Mouse (Mus musculus): ENCODE measurements around the gene Apip. TPM values are rescaled to one million over a fixed set of nuclear protein-coding genes. Genes with fewer than 3 reads are reported as not detected.

The Apip gene
- polyA plus RNA-seq (2016; fragmentation: Nextera tagmentation; extraction: Ambion mirVana) = 57.7 and 61.9 TPM in 2 replicates

GRCm38 (mm10) chr2:103073219-103073982, at the start of gene Apip, which contains the start of gene Pdhx:
Apip (plus strand) TSS chr2:103073675.
Pdhx (minus strand) TSS chr2:103073513.
- under 1% methylated on average over 55 of the region's 55 CpGs for WGBS
- Histone ChIP-seq H3K36me3 (replicated peaks) (peaks cover 5% of the 10 kb centered on the region; the same call in 1 of the 2 replicates), H3K27me3 (ENCODE audit: poor library complexity, severe bottlenecking) (no peaks in the 10 kb centered on the region), H3K27ac (peak within 1 kb of the TSS; percentile 93), H3K4me1 (peaks cover 24% of the 10 kb centered on the region), H3K9me3 (peaks cover 4% of the 10 kb centered on the region; the same call in 1 of the 2 replicates), H3K4me3 (peak within 1 kb of the TSS; percentile 83)
- DNase-seq (ENCODE audit: extremely low spot score, low spot score) = peak; percentile 100

DNA sequence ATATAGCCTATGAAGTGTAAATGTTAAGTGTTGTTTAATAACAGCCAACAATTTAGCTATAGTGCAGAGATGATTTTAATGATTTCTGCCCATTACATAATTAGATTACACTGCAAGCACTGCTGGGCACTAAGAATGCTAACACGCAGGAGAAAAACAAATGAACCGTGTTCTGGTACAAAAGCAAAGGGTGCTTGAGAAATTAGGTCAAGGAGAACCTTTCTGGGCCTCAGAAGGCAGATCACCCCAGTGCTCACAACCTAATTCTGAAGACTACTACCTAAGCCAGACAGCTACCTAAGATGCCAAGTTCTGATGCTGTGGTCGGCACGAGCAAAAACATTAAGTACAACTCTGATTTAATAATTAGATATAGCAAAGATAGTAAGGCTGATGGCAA, 35.6 kb upstream of the Apip start:
- Histone ChIP-seq H3K27ac (no peak overlapping the region), H3K36me3 (replicated peaks) (peaks cover 34% of the 10 kb centered on the region), H3K4me3 (no peak overlapping the region), H3K27me3 (ENCODE audit: poor library complexity, severe bottlenecking) (no peaks in the 10 kb centered on the region), H3K4me1 (0 out of 2 replicates have a peak, but pooled peaks cover 5% of the 10 kb centered on the region), H3K9me3 (no peaks in the 10 kb centered on the region)
- no peak for DNase-seq (ENCODE audit: extremely low spot score, low spot score)
- 86% methylated on average over 4 of the region's 4 CpGs for WGBS

GRCm38 (mm10) chr2:103040896-103041295, 32.6 kb upstream of the Apip start:
- 94% methylated on average over 8 of the region's 8 CpGs for WGBS
- Histone ChIP-seq H3K27me3 (ENCODE audit: poor library complexity, severe bottlenecking) (no peaks in the 10 kb centered on the region), H3K4me1 (0 out of 2 replicates have a peak, but pooled peaks cover 5% of the 10 kb centered on the region)

GRCm38 (mm10) chr2:103045286-103045685, 28.2 kb upstream of the Apip start:
- Histone ChIP-seq H3K9me3 (no peaks in the 10 kb centered on the region), H3K4me3 (no peak overlapping the region), H3K4me1 (no peaks in the 10 kb centered on the region), H3K36me3 (replicated peaks) (peaks cover 11% of the 10 kb centered on the region), H3K27me3 (ENCODE audit: poor library complexity, severe bottlenecking) (no peaks in the 10 kb centered on the region), H3K27ac (no peak overlapping the region)
- DNase-seq (ENCODE audit: extremely low spot score, low spot score) = no peak
- WGBS = 82% methylated on average over 2 of the region's 2 CpGs

More at GRCm38 (mm10) chr2:103040896-103041295, 32.6 kb upstream of the Apip start:
- DNase-seq (ENCODE audit: extremely low spot score, low spot score) = no peak
- Histone ChIP-seq H3K4me3 (no peak overlapping the region), H3K36me3 (replicated peaks) (peaks cover 23% of the 10 kb centered on the region), H3K9me3 (no peaks in the 10 kb centered on the region), H3K27ac (no peak overlapping the region)

- Histone ChIP-seq H3K9me3 (no peaks in the 10 kb centered on the region), H3K4me1 (no peaks in the 10 kb centered on the region), H3K27ac (no peak overlapping the region), H3K4me3 (no peak overlapping the region), H3K36me3 (replicated peaks) (no peaks in the 10 kb centered on the region), H3K27me3 (ENCODE audit: poor library complexity, severe bottlenecking) (no peaks in the 10 kb centered on the region)
- DNase-seq (ENCODE audit: extremely low spot score, low spot score) = no peak
- 92% methylated on average over 19 of the region's 19 CpGs for WGBS
Observed at GRCm38 (mm10) chr2:103051937-103052893, 21.3 kb upstream of the Apip start.

- no peaks in the 10 kb centered on the region for H3K4me1 ChIP-seq
- no peaks in the 10 kb centered on the region; the same call in 1 of the 2 replicates for H3K36me3 ChIP-seq (replicated peaks)
- H3K27me3 ChIP-seq (ENCODE audit: poor library complexity, severe bottlenecking) = no peaks in the 10 kb centered on the region
- 93% methylated on average over 6 of the region's 6 CpGs for WGBS
- H3K9me3 ChIP-seq = no peaks in the 10 kb centered on the region
- H3K4me3 ChIP-seq = no peak overlapping the region
- no peak overlapping the region for H3K27ac ChIP-seq
- no peak for DNase-seq (ENCODE audit: extremely low spot score, low spot score)
Observed at GRCm38 (mm10) chr2:103055820-103056219, 17.7 kb upstream of the Apip start.

DNA sequence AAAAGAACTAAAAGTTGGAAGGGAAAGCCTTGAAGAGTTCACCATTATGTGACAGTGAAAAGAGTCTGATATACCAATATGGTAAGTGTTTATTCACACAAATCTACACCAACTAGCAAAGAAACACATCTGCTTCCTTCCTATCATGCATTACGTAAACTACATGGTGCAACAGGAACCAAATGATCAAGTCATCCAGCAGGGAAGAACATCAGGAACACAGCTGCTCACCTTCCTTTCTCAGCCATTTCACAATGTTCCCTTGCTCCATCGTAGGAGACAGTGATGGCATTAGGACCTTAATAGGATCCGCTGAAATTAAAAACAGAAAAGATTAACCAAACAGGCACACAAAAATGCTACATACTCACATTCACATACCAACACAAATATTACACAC, 15.2 kb upstream of the Apip start:
- Histone ChIP-seq H3K4me1 (peaks cover 5% of the 10 kb centered on the region), H3K9me3 (no peaks in the 10 kb centered on the region), H3K36me3 (replicated peaks) (no peaks in the 10 kb centered on the region; the same call in 1 of the 2 replicates), H3K27ac (no peak overlapping the region), H3K4me3 (no peak overlapping the region), H3K27me3 (ENCODE audit: poor library complexity, severe bottlenecking) (no peaks in the 10 kb centered on the region)
- 93% methylated on average over 3 of the region's 3 CpGs for WGBS
- no peak for DNase-seq (ENCODE audit: extremely low spot score, low spot score)

GRCm38 (mm10) chr2:103062865-103063264, 10.6 kb upstream of the Apip start:
- no peak for DNase-seq (ENCODE audit: extremely low spot score, low spot score)
- Histone ChIP-seq H3K4me3 (no peak overlapping the region), H3K27ac (no peak overlapping the region), H3K27me3 (ENCODE audit: poor library complexity, severe bottlenecking) (no peaks in the 10 kb centered on the region), H3K9me3 (no peaks in the 10 kb centered on the region), H3K4me1 (peaks cover 9% of the 10 kb centered on the region), H3K36me3 (replicated peaks) (no peaks in the 10 kb centered on the region; the same call in none of the 2 replicates)
- 54% methylated on average over 3 of the region's 3 CpGs for WGBS

GRCm38 (mm10) chr2:103066683-103067551, 6.6 kb upstream of the Apip start:
- Histone ChIP-seq H3K4me1 (peaks cover 16% of the 10 kb centered on the region), H3K27me3 (ENCODE audit: poor library complexity, severe bottlenecking) (no peaks in the 10 kb centered on the region), H3K27ac (no peak overlapping the region), H3K4me3 (no peak overlapping the region), H3K36me3 (replicated peaks) (peaks cover 5% of the 10 kb centered on the region; the same call in 1 of the 2 replicates), H3K9me3 (no peaks in the 10 kb centered on the region)
- WGBS = 89% methylated on average over 8 of the region's 8 CpGs
- no peak for DNase-seq (ENCODE audit: extremely low spot score, low spot score)

DNA sequence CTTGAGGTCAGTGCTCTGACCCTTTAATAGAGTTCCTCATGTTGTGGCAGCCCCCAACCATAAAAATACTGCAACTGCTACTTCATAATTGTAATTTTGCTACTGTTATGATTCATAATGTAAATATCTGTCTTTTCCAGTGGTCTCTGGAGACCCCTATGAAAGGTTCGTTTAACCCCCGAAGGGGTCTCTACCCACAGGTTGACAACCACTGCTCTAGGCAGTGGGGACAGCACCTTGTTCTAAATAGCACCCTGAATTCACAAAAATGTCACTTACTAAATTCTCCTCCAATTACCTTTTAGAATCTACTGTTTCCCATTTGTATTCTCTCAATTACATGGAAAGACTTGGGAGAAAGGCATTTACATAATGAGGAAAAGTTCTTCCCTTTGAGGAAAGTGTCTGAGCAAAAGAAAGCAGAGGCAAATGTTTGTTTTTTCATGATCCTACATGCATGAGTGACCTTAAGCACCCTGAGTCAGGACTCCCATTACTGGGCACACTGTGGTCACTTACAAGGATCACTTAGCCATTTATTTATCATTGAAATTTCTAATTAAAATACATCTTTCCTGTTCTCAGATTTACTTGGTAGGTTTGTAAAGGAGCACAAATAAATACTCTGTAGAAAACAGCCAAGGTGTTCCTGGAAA, 5.8 kb upstream of the Apip start:
- Histone ChIP-seq H3K27me3 (ENCODE audit: poor library complexity, severe bottlenecking) (no peaks in the 10 kb centered on the region), H3K4me3 (no peak overlapping the region), H3K4me1 (peaks cover 24% of the 10 kb centered on the region), H3K9me3 (no peaks in the 10 kb centered on the region), H3K36me3 (replicated peaks) (peaks cover 5% of the 10 kb centered on the region; the same call in 1 of the 2 replicates), H3K27ac (no peak overlapping the region)
- DNase-seq (ENCODE audit: extremely low spot score, low spot score) = no peak
- 91% methylated on average over 2 of the region's 2 CpGs for WGBS

- Histone ChIP-seq H3K36me3 (replicated peaks) (peaks cover 5% of the 10 kb centered on the region; the same call in 1 of the 2 replicates), H3K4me3 (no peak overlapping the region), H3K4me1 (peaks cover 20% of the 10 kb centered on the region), H3K27me3 (ENCODE audit: poor library complexity, severe bottlenecking) (no peaks in the 10 kb centered on the region), H3K27ac (no peak overlapping the region), H3K9me3 (no peaks in the 10 kb centered on the region)
- DNase-seq (ENCODE audit: extremely low spot score, low spot score) = no peak
- 100% methylated on average over 1 of the region's 1 CpGs for WGBS
Observed at GRCm38 (mm10) chr2:103068602-103069001, 4.9 kb upstream of the Apip start.

Data from forebrain, embryonic 10.5 days (tissue).